Mouse (Mus musculus): ENCODE measurements around the gene Cacfd1. TPM values are rescaled to one million over a fixed set of nuclear protein-coding genes. Genes with fewer than 3 reads are reported as not detected.

Gene Cacfd1
- 10 to 100 TPM; 35.4 TPM for total RNA-seq (2023)

GRCm38 (mm10) chr2:27009714-27010244 lies at the start of gene Cacfd1:
TSS of gene Cacfd1 (plus strand) at chr2:27009926.

GRCm38 (mm10) chr2:26963923-26964723 lies 45.6 kb upstream of the Cacfd1 start, which contains the start of gene Rexo4:
TSS of gene Rexo4 (minus strand) at chr2:26964386.

DNA sequence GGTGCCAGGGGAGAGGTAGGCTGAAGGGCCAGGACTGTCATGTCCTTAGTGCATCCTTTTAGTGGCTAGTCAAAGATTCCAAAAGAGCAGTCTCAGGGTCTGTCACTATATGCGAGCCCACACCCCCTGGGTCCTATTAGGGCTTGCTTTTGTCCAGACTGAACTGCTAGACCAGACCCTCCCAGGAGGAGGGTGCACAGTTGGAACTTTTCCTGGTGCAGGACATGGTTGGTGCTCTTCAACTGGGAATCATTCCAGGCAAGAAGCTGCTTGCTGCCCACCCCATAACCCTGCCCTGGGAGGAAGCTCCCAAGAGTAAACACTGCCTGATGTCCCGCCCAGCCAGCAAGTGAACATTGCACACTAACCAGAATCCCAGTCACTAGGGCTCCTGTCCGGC lies 36.6 kb upstream of the Cacfd1 start, which contains the start of gene Adamts13:
Adamts13 (plus strand) TSS at position 301 of the 400 bp plus-strand sequence.

DNA sequence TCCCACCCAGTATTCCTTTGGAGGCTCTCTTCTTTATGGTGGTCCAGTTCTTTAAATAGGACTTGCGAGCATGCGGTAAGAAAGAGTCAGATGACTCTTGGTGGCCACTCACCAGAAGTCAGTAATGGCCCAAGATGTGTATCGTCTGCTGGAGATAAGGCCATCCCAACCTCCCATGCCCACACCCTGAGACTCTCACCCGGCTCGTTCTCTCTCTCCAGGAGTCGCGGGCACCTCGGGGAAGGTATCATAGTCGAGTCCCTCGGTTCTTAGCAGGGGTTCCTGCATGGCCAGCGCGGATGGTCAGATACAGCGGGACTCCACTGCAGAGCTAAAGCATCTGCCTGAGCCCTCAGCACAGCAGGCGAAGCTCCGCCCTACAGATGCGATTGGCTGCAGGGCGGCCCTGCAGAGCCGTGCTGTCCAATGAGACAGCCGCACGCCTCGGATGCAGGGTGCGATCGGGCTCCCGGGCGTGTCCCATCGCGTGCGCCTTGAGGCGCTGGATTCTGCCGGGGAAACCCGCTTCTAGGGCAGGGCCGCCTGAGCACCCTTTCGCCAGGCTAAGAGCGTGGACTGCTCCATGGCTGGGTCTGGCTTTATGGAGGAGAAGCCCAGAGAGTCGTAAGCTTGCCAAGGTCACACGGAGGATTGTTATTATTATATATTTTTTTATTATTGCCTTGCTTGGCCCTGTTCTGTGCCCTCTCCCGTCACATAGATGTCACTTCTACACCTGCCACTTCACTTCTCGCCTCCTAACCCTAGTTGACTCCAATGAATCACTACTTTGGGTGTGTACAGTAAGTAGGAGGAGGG lies 18.1 kb downstream of the Cacfd1 start, which contains the start of gene Slc2a6:
Slc2a6 (minus strand) TSS at position 381 of the 819 bp plus-strand sequence.

Other genes with a start within 250 kb of the Cacfd1 start
- not detected for gene Abo, start 144.9 kb upstream of the Cacfd1 start, total RNA-seq (2023)
- 10 to 100 TPM; 66.6 to 79.3 TPM for gene Surf6, start 107.0 kb upstream of the Cacfd1 start, total RNA-seq (2023)
- 10 to 100 TPM; 21.7 to 25.8 TPM for gene Med22, start 99.2 kb upstream of the Cacfd1 start, total RNA-seq (2023)
- gene Rpl7a, start 99.2 kb upstream of the Cacfd1 start, total RNA-seq (2023), result 100 to 1,000 TPM; 882 to 950 TPM
- 10 to 100 TPM; 57.0 to 61.8 TPM for gene Surf2, start 93.6 kb upstream of the Cacfd1 start, total RNA-seq (2023)
- 10 to 100 TPM; 62.7 to 72.0 TPM for gene Surf1, start 93.4 kb upstream of the Cacfd1 start, total RNA-seq (2023)
- 10 to 100 TPM; 80.8 to 82.9 TPM for gene Surf4, start 76.0 kb upstream of the Cacfd1 start, total RNA-seq (2023)
- not detected for gene Stkld1, start 75.9 kb upstream of the Cacfd1 start, total RNA-seq (2023)
- 100 to 1,000 TPM in 1 of 2 experiments, 10 to 100 TPM in 1; 96.5 to 103 TPM for gene Rexo4, start 45.5 kb upstream of the Cacfd1 start, total RNA-seq (2023)
- gene Adamts13, start 36.5 kb upstream of the Cacfd1 start, total RNA-seq (2023), result not detected
- gene Slc2a6, start 18.1 kb downstream of the Cacfd1 start, total RNA-seq (2023), result under 1 TPM; 0.53 to 0.82 TPM
- gene Mymk, start 62.3 kb downstream of the Cacfd1 start, total RNA-seq (2023), result not detected
- gene Adamtsl2, start 69.5 kb downstream of the Cacfd1 start, total RNA-seq (2023), result 1 to 10 TPM in 1 of 2 experiments, under 1 TPM in 1; 0.52 to 1.0 TPM
- gene Fam163b, start 132.6 kb downstream of the Cacfd1 start, total RNA-seq (2023), result not detected
- not detected for gene Dbh, start 155.3 kb downstream of the Cacfd1 start, total RNA-seq (2023)
- gene Sardh, start 238.4 kb downstream of the Cacfd1 start, total RNA-seq (2023), result under 1 TPM in 1 of 2 experiments, not detected in 1; 0.27 TPM